Mouse (Mus musculus) midbrain, embryonic 13.5 days (tissue): ENCODE measurements around the gene Dnah2. TPM values are rescaled to one million over a fixed set of nuclear protein-coding genes. Genes with fewer than 3 reads are reported as not detected.

ENCODE experiments used
- ATAC-seq: fragments of 200-750 bp; cut with Nextera tagmentation; 2 replicates; pipeline ENCODE4 v1.8.0; 2017; ENCODE audit warnings: mild to moderate bottlenecking, moderate TSS enrichment, moderate library complexity
- H3K27ac ChIP-seq: fragments of 300-500 bp; sonication (generic); 2 replicates; pipeline ENCODE4 v1.5.1; 2015; ENCODE audit warnings: inconsistent platforms, mild to moderate bottlenecking, moderate library complexity
- H3K27me3 ChIP-seq: fragments of 300-500 bp; sonication (generic); 2 replicates; pipeline ENCODE4 v1.6.1; 2015; ENCODE audit warnings: mild to moderate bottlenecking, inconsistent platforms
- H3K36me3 ChIP-seq: fragments of 300-500 bp; sonication (generic); 2 replicates; pipeline ENCODE4 v1.6.1; 2015; ENCODE audit warnings: mild to moderate bottlenecking, inconsistent platforms
- H3K4me1 ChIP-seq: fragments of 300-500 bp; sonication (generic); replicated peaks from 2 replicates; pipeline ENCODE4 v1.6.1; 2015; ENCODE audit warnings: inconsistent platforms
- H3K4me2 ChIP-seq: fragments of 300-500 bp; sonication (generic); replicated peaks from 2 replicates; pipeline ENCODE4 v1.6.1; 2015; ENCODE audit warnings: moderate library complexity, mild to moderate bottlenecking, inconsistent platforms
- H3K4me3 ChIP-seq: fragments of 300-500 bp; sonication (generic); replicated peaks from 2 replicates; pipeline ENCODE4 v1.5.1; 2015; ENCODE audit warnings: mild to moderate bottlenecking, inconsistent platforms
- H3K9ac ChIP-seq: fragments of 300-500 bp; sonication (generic); replicated peaks from 2 replicates; pipeline ENCODE4 v1.6.1; 2015; ENCODE audit warnings: mild to moderate bottlenecking, inconsistent platforms
- H3K9me3 ChIP-seq: fragments of 300-500 bp; sonication (generic); 2 replicates; pipeline ENCODE4 v1.6.1; 2016; ENCODE audit warnings: mild to moderate bottlenecking, inconsistent platforms
- WGBS: fragments of 180-500 bp; shearing (Covaris S2); methylation state at CpG from one replicate; pipeline ENCODE4 v1.1.7; 2015; 5-methylcytosine and 5-hydroxymethylcytosine counted together
- polyA plus RNA-seq: library from polyadenylated mRNA; unstranded; fragments of >200 nt; fragmentation: Nextera tagmentation; extraction: Ambion mirVana; gene quantifications from 2 replicates; pipeline ENCODE4 v1.2.1, GENCODE M21; 2015

The Dnah2 gene
- polyA plus RNA-seq, 1 experiment from 2014 or later = 2.7 TPM

DNA sequence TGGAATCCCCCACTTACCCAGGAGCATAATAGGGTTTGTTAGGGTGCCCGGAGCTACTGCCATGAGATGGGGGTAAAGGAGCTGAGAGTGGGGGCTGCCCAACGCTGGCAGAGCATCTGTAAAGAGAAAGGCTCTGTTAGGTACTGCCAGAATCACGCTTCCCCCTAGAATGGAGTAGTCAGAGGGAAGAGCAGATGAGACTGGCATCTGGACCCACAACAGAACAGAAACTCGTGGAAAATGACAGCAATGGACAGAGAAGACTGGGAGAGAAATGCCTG is 141.2 kb downstream of the Dnah2 start:
- no peaks in the 10 kb centered on the region for H3K27me3 ChIP-seq
- H3K4me3 ChIP-seq = peak overlapping the region; percentile 83
- peaks cover 41% of the 10 kb centered on the region for H3K4me1 ChIP-seq
- peak overlapping the region; percentile 99; the same call in 1 of the 2 replicates for H3K9ac ChIP-seq
- peaks cover 63% of the 10 kb centered on the region for H3K36me3 ChIP-seq
- no peaks in the 10 kb centered on the region for H3K9me3 ChIP-seq
- peak overlapping the region; percentile 96 for H3K4me2 ChIP-seq
- ATAC-seq = no peak
- 89% methylated on average over 4 of the region's 4 CpGs for WGBS
- H3K27ac ChIP-seq = no peak overlapping the region

DNA sequence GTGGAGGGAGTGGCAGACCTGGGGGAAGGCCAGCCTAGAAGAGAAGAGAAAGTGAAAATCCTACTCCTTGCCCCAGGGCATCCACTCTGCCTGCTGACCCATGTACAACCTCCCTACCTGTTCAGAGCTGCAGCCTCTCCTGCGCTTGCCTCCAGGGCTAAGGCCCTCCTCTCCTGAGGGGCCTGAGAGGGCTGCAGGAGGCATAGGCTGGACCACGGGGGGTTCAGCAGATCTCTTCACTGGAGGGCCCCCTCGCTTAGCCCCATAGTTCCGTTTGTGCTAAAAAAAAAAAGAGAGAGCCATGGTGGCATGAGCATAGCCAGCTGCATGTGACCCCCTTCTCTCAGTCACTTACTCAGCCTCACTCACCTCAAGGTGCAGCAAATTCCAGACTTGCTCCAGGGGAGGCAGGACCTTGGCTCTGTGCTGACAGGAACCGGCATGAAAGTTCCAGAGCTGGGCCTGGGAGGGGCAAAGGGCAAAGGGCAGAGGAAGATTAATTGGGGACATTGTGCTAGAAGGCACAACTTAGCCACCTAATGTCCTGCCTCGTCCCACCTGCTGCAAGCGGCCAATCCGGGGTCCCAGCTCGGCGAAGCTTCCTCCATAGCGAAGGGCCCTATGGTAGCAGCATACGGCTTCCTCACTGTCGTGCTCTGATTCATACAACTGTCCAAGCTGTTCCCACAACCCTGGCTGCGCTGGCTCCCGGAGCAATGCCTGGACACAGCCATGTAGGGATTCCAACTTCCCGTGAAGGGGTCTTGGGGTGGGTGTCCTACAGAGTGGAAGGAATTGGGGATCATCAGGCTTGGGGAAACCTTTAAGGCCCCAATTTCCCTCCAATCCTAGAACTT is 141.8 kb downstream of the Dnah2 start:
- Histone ChIP-seq H3K36me3 (peaks cover 63% of the 10 kb centered on the region), H3K9ac (no peak overlapping the region), H3K9me3 (no peaks in the 10 kb centered on the region), H3K4me3 (no peak overlapping the region), H3K27ac (no peak overlapping the region), H3K4me1 (peaks cover 35% of the 10 kb centered on the region), H3K27me3 (no peaks in the 10 kb centered on the region), H3K4me2 (peak overlapping the region; percentile 7; the same call in 1 of the 2 replicates)
- ATAC-seq = no peak
- 88% methylated on average over 16 of the region's 16 CpGs for WGBS

DNA sequence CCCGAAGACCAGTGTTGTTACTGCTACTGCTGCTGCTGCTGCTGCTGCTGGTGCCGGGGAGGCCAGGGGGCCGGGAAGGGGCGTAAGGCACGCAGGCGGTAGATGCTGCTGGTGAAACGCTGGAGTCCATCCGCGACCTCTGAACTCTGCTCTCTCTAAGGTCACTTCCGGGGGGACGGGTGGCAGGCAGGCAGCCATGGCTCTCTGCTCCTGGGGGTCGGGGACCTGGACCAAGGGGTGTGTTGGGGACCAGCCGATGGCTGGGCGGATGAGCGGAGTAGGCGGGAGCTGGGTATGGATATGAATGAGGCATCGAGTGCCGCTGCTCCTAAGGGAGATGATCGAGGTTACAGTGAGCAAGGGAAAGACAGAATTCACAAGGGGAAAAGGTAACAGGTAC is 142.6 kb downstream of the Dnah2 start:
- no peak for ATAC-seq

DNA sequence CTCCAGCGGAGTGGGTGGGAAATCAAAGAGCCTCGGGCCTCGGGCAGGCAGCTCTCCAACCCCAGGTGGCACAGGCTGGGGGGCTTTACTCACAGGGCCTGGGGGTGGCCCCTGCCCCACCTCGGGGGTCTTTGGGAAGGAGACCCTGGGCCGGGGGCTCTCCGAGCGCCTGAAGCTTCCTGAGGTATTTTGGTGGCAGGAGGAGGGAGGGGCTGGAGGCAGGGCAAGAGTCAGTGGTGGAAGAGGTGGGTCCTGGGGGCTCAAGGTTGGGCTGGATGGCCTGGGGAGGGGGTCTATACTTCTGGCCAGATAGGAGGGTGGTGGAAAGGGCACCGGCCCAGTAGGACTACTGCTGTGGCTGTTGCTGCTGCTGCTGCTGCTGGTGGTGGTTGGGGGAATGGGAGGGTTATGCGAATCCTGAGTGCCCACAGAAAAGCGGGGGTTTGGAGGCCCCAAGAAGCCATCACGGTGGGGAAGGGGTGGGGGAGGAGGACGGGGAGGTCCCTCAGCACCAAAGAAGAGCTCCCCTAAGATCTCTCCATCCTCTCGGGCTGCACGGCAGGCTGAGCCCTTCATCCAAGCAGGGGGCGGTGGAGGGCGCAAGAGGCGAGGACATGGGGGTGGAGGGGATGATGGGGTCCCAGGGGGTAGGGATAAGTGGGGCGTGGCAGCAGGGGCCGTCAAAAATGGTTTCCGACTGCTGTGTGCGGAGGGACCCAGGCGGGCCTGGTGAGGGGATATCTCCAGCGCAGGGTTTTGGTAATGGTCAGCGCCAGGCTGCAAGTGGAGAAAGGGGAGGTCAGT is 143.3 kb downstream of the Dnah2 start:
- H3K4me3 ChIP-seq = no peak overlapping the region
- no peak overlapping the region for H3K4me2 ChIP-seq
- no peak overlapping the region for H3K9ac ChIP-seq
- H3K36me3 ChIP-seq = peaks cover 74% of the 10 kb centered on the region
- no peak for ATAC-seq
- peaks cover 5% of the 10 kb centered on the region for H3K27me3 ChIP-seq
- no peak overlapping the region for H3K27ac ChIP-seq
- peaks cover 36% of the 10 kb centered on the region for H3K4me1 ChIP-seq
- 92% methylated on average over 24 of the region's 24 CpGs for WGBS
- no peaks in the 10 kb centered on the region for H3K9me3 ChIP-seq

More for the DNA sequence above, 142.6 kb downstream of the Dnah2 start:
- H3K36me3 ChIP-seq = peaks cover 67% of the 10 kb centered on the region
- peaks cover 32% of the 10 kb centered on the region for H3K4me1 ChIP-seq
- no peak overlapping the region for H3K9ac ChIP-seq
- H3K9me3 ChIP-seq = no peaks in the 10 kb centered on the region
- WGBS = 88% methylated on average over 19 of the region's 19 CpGs
- no peak overlapping the region for H3K4me2 ChIP-seq
- H3K27me3 ChIP-seq = no peaks in the 10 kb centered on the region
- no peak overlapping the region for H3K27ac ChIP-seq
- no peak overlapping the region for H3K4me3 ChIP-seq

DNA sequence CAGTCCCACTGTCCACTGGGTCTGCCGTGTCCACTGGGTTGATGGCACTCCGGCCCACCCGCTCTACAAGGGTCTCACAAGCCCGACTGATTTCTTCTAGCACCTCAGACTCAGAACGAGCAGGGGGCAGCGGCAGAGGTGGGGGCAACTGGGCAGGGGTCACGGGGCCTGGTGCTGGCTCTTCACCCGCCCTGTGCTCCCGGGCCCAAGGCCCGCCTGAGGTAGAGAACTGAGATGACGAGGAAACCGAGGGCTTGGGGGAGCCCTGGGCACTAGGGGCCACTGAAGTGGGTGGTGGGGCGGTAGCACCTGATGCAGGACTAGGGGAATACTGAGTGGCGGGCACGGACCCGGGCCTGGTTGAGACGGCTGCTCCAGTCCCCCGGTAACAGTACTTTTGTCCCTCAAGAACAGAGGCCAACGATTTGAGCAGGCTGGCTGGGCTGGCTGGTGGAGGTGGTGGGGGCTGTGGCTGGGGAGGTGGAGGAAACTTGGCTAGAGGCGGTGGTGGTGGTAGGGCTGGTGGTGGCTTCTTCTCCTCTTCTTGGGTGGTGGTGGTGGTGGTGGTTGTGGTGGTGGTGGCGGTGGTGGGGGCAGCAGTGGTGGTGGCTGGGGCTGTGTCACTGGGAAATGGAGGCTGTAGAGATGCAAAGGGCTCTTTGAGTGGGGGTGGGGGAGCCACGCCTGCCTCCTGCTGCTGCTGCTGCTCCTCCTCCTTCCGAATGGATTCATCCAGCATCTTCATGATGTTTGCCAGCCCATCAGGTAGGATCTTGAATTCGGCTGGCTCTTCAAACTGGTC is 144.1 kb downstream of the Dnah2 start:
- ATAC-seq = no peak
- H3K4me2 ChIP-seq = no peak overlapping the region
- peaks cover 13% of the 10 kb centered on the region for H3K27me3 ChIP-seq
- H3K9me3 ChIP-seq = no peaks in the 10 kb centered on the region
- H3K36me3 ChIP-seq = peaks cover 82% of the 10 kb centered on the region
- 92% methylated on average over 23 of the region's 24 CpGs for WGBS
- no peak overlapping the region for H3K4me3 ChIP-seq
- peaks cover 35% of the 10 kb centered on the region for H3K4me1 ChIP-seq
- no peak overlapping the region for H3K9ac ChIP-seq
- no peak overlapping the region for H3K27ac ChIP-seq

DNA sequence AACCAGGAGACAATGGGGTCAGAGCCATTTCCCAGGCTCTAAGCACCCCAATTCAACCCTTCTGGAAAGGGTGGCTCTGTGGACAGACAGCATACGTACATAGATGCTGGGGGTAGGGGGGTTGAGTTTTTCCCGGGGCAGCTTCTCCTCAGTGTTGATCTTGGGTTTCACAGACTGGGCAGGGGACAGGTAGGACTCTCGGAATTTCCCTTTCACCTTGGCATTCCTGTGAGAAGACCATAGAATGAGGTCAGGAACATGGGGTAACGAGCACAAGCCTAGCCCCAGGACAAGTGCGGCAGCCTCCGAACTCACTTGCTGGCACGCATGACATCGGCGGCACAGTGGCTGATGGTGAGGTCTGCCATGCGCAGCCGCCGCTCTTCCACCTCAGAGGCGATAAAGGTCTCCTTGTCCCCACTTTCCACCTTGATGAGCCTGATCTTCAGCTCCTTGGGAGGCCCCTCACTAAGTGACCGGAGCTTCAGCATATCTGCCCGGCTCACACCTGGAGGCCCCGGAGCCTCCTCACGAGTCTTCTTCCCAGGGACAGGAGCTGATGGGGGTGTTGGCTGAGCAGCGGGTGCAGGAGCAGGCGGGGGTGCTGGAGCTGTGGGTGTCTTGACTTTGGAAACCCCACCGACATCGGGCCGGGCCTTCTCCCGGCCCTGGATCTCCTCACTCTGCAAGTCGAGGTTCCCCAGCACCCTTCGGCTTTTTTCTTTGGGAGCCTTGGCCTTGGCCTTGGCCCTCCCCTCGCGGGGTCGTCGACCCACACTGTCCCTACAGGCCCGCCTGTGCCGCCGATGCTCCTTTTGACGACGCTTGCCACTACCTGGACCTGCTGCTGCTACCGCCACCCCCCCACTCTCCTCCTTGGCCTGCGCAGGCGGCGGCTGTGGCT is 145.0 kb downstream of the Dnah2 start:
- Histone ChIP-seq H3K4me1 (peaks cover 34% of the 10 kb centered on the region), H3K36me3 (peaks cover 88% of the 10 kb centered on the region), H3K27ac (no peak overlapping the region), H3K9me3 (no peaks in the 10 kb centered on the region), H3K4me2 (no peak overlapping the region), H3K4me3 (no peak overlapping the region), H3K9ac (no peak overlapping the region; the same call in 1 of the 2 replicates), H3K27me3 (peaks cover 16% of the 10 kb centered on the region)
- no peak for ATAC-seq
- 92% methylated on average over 38 of the region's 38 CpGs for WGBS

DNA sequence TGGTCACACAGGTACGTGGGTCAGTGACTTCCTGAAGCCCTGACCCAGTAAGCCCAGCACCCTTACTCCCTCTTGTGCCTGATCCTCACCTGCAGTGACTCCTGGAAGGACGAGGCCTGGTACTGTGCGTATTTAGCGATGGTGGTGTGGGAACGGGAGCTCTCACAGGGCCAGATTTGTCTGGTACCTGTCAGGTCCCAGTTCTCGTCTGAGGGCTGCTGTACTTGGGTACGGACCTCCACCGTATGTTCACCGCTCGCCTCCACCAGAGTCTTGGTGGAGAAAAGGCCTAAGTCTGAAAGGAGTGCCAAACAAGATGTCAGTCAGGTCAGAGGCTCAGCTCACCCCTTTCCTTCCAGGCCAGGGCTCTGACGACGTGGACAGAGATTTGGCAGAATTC is 146.9 kb downstream of the Dnah2 start:
- Histone ChIP-seq H3K9ac (no peak overlapping the region), H3K36me3 (peaks cover 82% of the 10 kb centered on the region), H3K4me3 (no peak overlapping the region), H3K4me2 (no peak overlapping the region), H3K4me1 (peaks cover 35% of the 10 kb centered on the region), H3K27me3 (peaks cover 18% of the 10 kb centered on the region), H3K9me3 (no peaks in the 10 kb centered on the region), H3K27ac (peak overlapping the region; percentile 35; the same call in 1 of the 2 replicates)
- ATAC-seq = no peak
- WGBS = 85% methylated on average over 12 of the region's 12 CpGs

DNA sequence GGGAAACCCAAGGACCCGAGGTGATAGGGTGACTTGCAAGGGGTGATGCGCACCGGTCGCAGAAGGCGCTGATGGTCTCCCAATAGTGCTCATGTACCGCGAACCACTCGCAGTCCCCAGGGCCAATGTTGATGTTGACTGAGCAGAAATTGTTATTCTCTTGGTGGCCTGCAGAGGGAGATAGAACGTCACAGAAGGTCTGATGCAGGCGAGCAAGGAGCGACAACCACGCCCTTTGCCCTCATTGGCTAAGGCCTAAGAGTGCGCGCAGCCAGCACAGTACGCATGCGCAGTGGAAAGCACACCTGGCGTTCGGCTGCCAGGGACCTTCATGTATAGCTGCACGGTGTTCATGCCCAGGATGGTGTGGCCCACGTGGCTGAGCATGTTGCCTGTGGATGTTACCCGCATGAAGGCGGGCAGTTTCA is 147.7 kb downstream of the Dnah2 start:
- peaks cover 74% of the 10 kb centered on the region for H3K36me3 ChIP-seq
- peaks cover 18% of the 10 kb centered on the region for H3K27me3 ChIP-seq
- no peak overlapping the region for H3K27ac ChIP-seq
- peak; percentile 79 for ATAC-seq
- WGBS = 15% methylated on average over 22 of the region's 22 CpGs
- no peak overlapping the region for H3K9ac ChIP-seq
- H3K9me3 ChIP-seq = no peaks in the 10 kb centered on the region
- H3K4me3 ChIP-seq = no peak overlapping the region
- peaks cover 43% of the 10 kb centered on the region for H3K4me1 ChIP-seq
- H3K4me2 ChIP-seq = no peak overlapping the region

DNA sequence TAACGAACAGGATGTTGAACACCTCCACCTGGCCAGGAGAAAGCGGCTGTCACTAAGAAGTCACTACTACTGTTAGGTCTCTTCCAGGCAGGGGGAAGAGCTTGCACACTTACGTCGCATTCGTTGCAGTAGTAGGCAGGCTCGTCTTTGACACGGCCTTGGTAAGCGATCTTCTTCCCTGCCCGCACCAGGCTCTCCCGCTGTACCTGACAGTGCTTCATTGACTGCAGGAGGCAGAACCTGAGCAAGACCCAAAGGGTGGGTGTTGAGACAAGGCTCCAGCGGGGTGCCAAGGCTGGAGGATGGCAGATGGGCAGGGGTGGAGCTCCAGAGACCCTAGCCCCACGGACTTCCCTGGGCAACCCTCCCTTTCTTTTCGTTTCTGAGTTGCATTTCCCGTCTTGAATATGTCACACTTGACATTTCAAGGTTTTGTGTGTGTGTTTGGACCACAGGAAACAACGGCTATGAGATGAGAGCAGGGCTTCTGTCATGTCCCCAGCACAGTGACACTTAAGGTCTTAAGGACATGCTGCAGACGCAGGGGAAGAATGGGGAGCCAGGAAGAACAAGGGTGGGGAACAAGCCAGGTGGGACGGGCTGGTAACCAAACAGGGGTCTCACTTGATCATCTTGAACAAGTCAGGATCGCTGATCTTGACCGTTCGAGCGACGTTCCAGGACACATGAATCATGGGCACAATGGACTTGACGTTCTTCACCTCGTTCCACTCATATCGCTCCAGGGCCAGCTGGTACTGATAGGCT is 148.6 kb downstream of the Dnah2 start:
- H3K36me3 ChIP-seq = peaks cover 64% of the 10 kb centered on the region
- peaks cover 18% of the 10 kb centered on the region for H3K27me3 ChIP-seq
- H3K9me3 ChIP-seq = no peaks in the 10 kb centered on the region
- H3K4me2 ChIP-seq = no peak overlapping the region
- peaks cover 44% of the 10 kb centered on the region for H3K4me1 ChIP-seq
- H3K9ac ChIP-seq = no peak overlapping the region; the same call in 1 of the 2 replicates
- 78% methylated on average over 25 of the region's 25 CpGs for WGBS
- no peak overlapping the region for H3K4me3 ChIP-seq
- no peak overlapping the region for H3K27ac ChIP-seq
- no peak for ATAC-seq

DNA sequence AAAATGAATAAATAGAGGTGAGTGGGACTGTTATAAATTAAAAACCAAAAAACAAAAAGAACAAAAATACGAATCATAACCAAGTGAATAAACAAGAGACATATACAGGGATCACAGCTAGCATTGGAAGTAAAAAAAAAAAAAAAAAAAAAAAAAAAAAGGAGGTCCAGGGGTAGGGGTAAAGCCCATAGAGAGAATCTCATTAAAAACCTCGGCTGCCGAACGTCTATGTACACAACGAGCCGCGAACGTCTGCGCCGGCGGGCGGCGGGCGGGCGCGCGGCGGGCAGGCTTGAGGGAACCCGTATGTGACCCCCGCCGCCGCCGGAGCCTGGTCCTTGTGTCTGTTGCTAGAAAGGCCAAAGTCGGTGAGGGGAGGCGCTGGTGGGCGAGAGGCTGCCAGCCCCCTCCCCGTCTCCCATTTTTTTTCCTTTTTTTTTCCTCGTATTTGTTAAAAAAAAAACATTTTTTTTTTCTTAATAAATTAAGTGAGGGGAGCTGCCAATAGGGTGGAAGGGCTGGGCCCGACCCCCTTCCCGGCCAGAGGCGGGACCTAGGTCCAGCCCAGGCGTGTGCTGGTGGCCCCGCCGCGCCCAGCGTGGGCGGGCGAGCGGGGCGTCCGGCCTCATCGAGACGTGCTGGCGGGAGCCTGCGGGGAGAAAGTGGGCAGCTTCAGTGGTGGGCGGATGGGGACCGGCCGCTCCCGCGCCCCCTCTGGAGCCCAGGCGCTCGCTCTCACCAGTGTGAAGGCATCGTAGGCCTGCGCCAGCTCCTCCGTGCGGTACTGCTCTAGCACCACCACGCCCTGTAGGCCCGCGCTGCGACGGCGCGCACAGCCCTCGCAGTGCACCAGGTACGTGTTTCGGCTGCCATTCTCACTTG is 149.5 kb downstream of the Dnah2 start:
- Histone ChIP-seq H3K4me1 (peaks cover 47% of the 10 kb centered on the region), H3K9me3 (no peaks in the 10 kb centered on the region), H3K4me3 (no peak overlapping the region), H3K36me3 (peaks cover 56% of the 10 kb centered on the region), H3K27me3 (peaks cover 18% of the 10 kb centered on the region), H3K9ac (peak overlapping the region; percentile 51), H3K4me2 (peak overlapping the region; percentile 19; the same call in 1 of the 2 replicates), H3K27ac (no peak overlapping the region)
- ATAC-seq = no peak
- WGBS = 14% methylated on average over 66 of the region's 66 CpGs
